Mouse (Mus musculus) activated CD4-positive, CD25-positive, alpha-beta regulatory T cell, adult 4 months (primary cell): ENCODE measurements around the gene Polr3h. TPM values are rescaled to one million over a fixed set of nuclear protein-coding genes. Genes with fewer than 3 reads are reported as not detected.

Experiments used
- ATAC-seq: one replicate; pipeline ENCODE4 v1.8.0; 2017
- polyA plus RNA-seq, 2 experiments: library from polyadenylated mRNA; unstranded; fragments of 100-300 nt; shearing (Covaris generic); gene quantifications; one replicate each; pipeline ENCODE4 v1.2.1; 2017

Gene Polr3h
- polyA plus RNA-seq, 2 experiments from 2014 or later = 21.1 to 31.2 TPM

DNA sequence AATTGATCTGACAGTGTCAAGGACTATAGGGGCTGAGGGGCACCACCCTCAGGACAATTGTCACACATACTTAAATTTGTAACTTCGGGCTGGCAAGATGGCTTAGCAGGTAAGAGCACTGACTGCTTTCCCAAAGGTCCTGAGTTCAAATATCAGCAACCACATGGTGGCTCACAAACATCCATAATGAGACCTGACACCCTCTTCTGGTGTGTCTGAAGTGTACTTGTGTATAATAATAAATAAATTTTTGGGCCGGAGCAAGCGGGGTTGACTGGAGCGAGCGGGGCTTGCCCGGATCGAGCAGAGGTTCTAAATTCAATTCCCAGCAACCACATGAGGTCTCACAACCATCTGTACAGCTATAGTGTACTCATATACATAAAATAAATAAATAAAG is 85.7 kb downstream of the Polr3h start:
- no peak for ATAC-seq

DNA sequence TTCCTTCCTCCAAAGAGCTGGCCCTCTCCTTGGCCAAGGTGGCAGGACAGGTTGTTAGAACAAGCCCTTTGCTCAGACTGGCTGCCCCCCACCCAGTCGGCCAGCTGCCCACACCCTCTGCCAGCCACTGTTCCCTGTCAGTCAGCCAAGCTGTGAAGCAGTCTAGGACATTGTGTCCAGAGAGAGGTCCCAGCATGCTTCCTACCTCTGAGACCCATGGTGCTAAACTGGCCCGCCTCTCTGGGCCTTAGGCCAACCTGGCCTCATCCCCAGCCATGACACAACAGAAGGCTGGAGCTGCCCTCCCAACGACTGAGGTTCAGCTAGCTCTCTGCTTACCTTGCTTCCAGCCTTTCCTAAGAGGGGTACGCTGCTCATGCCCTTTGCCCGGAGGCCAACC is 86.4 kb downstream of the Polr3h start:
- ATAC-seq = no peak

DNA sequence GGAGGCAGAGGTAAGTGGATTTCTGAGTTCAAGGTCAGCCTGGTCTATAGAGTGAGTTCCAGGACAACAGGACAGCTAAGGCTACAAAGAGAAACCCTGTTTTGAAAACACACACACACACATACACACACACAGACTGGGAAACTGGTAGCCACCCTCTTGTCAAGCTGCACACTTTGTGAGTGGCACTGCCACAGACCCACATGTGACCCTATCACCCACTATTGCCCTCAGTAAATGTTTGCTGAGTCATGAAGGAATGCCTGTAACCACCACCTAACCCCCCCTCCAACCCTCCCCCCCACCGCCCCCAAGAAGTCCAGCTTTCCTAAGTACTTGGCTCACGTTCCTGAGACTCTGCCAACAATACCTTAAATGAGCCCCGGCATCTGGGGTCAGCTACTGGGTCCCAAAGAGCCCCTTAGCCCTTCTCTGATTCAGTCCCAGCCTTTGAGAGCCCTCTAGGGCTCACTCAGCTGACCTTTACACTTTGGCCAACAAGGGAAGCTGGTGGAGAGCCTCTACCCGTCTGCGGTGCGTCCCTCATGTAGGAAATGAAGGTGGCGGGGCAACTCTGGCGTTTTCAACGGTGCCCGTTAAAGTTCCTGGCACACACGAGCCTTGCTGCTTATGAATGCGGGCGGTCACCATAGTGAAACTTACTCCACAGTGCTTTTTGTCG is 87.3 kb downstream of the Polr3h start:
- no peak for ATAC-seq

Other genes with a start within 250 kb of the Polr3h start
- gene Chadl, start 229.0 kb downstream of the Polr3h start, polyA plus RNA-seq = under 1 TPM; 0.46 to 0.78 TPM
- gene Zc3h7b, start 181.2 kb downstream of the Polr3h start, polyA plus RNA-seq = 1 to 10 TPM; 5.2 to 7.1 TPM
- gene Rangap1, start 180.7 kb downstream of the Polr3h start, polyA plus RNA-seq = 10 to 100 TPM; 39.7 to 56.1 TPM
- gene Tef, start 123.8 kb downstream of the Polr3h start, polyA plus RNA-seq = 1 to 10 TPM; 5.2 to 7.3 TPM
- gene Tob2, start 67.4 kb downstream of the Polr3h start, polyA plus RNA-seq = 10 to 100 TPM; 25.8 to 45.6 TPM
- 100 to 1,000 TPM in 1 of 2 experiments, 10 to 100 TPM in 1; 91.8 to 102 TPM for gene Phf5a, start 54.3 kb downstream of the Polr3h start, polyA plus RNA-seq
- gene Aco2, start 53.9 kb downstream of the Polr3h start, polyA plus RNA-seq = 100 to 1,000 TPM in 1 of 2 experiments, 10 to 100 TPM in 1; 84.4 to 105 TPM
- not detected for gene Csdc2, start 10.5 kb upstream of the Polr3h start, polyA plus RNA-seq
- 10 to 100 TPM; 22.5 to 24.6 TPM for gene Pmm1, start 34.7 kb upstream of the Polr3h start, polyA plus RNA-seq
- gene 1700029P11Rik, start 54.3 kb upstream of the Polr3h start, polyA plus RNA-seq = not detected
- gene Xrcc6, start 61.6 kb upstream of the Polr3h start, polyA plus RNA-seq = 10 to 100 TPM; 50.9 to 58.1 TPM
- 10 to 100 TPM; 10.1 to 16.2 TPM for gene Desi1, start 107.6 kb upstream of the Polr3h start, polyA plus RNA-seq
- 100 to 1,000 TPM; 170 to 212 TPM for gene Snu13, start 121.4 kb upstream of the Polr3h start, polyA plus RNA-seq
- not detected for gene 4930407I10Rik, start 132.9 kb upstream of the Polr3h start, polyA plus RNA-seq
- not detected for gene Mei1, start 143.8 kb upstream of the Polr3h start, polyA plus RNA-seq
- 10 to 100 TPM; 23.4 to 28.1 TPM for gene Ccdc134, start 201.7 kb upstream of the Polr3h start, polyA plus RNA-seq
- gene Srebf2, start 220.9 kb upstream of the Polr3h start, polyA plus RNA-seq = 10 to 100 TPM; 32.6 to 51.4 TPM